19 mouse cellular contexts compared by ENCODE assay signal in genomic region chr9:46592908-46593307, GRCm38 (mm10).
DNase-seq lines count a peak whose midpoint lies in the region; ATAC-seq lines count a peak whose summit lies in the region.
"Had no signal": no experiment of that assay in that cellular context is flagged by ENCODE, and none has a peak within 500 bp of the region (broad histone marks: within the 10 kb centered on the region; RNA-seq: fewer than 3 reads in every experiment).

No protein-coding gene starts in this region.

- no peaks in the 10 kb centered on the region for H3K36me3 ChIP-seq in hindbrain, embryonic 14.5 days (replicated peaks; ENCODE audit: control insufficient read depth, insufficient read depth)
- H3K36me3 ChIP-seq in hindbrain, embryonic 10.5 days = no peaks in the 10 kb centered on the region
- H3K36me3 ChIP-seq in intestine, embryonic 15.5 days = no peaks in the 10 kb centered on the region
- H3K36me3 ChIP-seq: heart, embryonic 12.5 days; kidney, embryonic 15.5 days; limb, embryonic 10.5 days; liver, embryonic 12.5 days; midbrain, embryonic 12.5 days had no signal

- no peak overlapping the region for H3K9ac ChIP-seq in hindbrain, embryonic 14.5 days
- no peak overlapping the region for H3K9ac ChIP-seq in intestine, embryonic 15.5 days
- H3K9ac ChIP-seq: heart, embryonic 12.5 days; kidney, embryonic 15.5 days; liver, embryonic 12.5 days; lung, embryonic 14.5 days; midbrain, embryonic 12.5 days had no signal

- ATAC-seq in hindbrain, embryonic 14.5 days (ENCODE audit: low FRiP score) = peak; percentile 53; the same call in 1 of the 2 replicates
- ATAC-seq in intestine, embryonic 15.5 days = no peak
- ATAC-seq: intestine, embryonic 16.5 days; liver, embryonic 12.5 days had no signal

- DNase-seq in hindbrain, embryonic 14.5 days (ENCODE audit: low spot score) = peak; percentile 55
- no peak for DNase-seq in hindbrain, embryonic 10.5 days (ENCODE audit: low spot score)
- peak; percentile 7 for DNase-seq in CD4-positive helper T cell, adult 2 months (ENCODE audit: low read depth, low spot score)
- peak; percentile 70 for DNase-seq in cerebellum, adult 11 months
- peak; percentile 86 to 91 for DNase-seq in cerebellum, postnatal 14 days
- no peak for DNase-seq in heart, adult 8-10 months (ENCODE audit: low spot score)
- DNase-seq: adrenal gland, postnatal 25 days; B cell, adult 2 months; gastrocnemius, postnatal 14 days; lung, embryonic 14.5 days; thymus, postnatal 4 days had no signal

- H3K27me3 ChIP-seq in hindbrain, embryonic 14.5 days (ENCODE audit: control insufficient read depth, insufficient read depth, low read length) = no peaks in the 10 kb centered on the region
- H3K27me3 ChIP-seq in hindbrain, embryonic 10.5 days (ENCODE audit: insufficient read depth, poor library complexity, severe bottlenecking) = no peaks in the 10 kb centered on the region
- H3K27me3 ChIP-seq in intestine, embryonic 15.5 days (replicated peaks) = no peaks in the 10 kb centered on the region
- H3K27me3 ChIP-seq: heart, embryonic 12.5 days; kidney, embryonic 15.5 days; liver, embryonic 12.5 days; midbrain, embryonic 12.5 days had no signal

- no peaks in the 10 kb centered on the region for H3K4me1 ChIP-seq in hindbrain, embryonic 14.5 days (replicated peaks; ENCODE audit: control insufficient read depth, insufficient read depth, low read length)
- H3K4me1 ChIP-seq in hindbrain, embryonic 10.5 days (replicated peaks) = no peaks in the 10 kb centered on the region
- H3K4me1 ChIP-seq in intestine, embryonic 15.5 days (replicated peaks) = no peaks in the 10 kb centered on the region
- H3K4me1 ChIP-seq: heart, embryonic 12.5 days; kidney, embryonic 15.5 days; limb, embryonic 10.5 days; liver, embryonic 12.5 days; midbrain, embryonic 12.5 days had no signal

- no peaks in the 10 kb centered on the region for H3K9me3 ChIP-seq in hindbrain, embryonic 14.5 days (ENCODE audit: control insufficient read depth, low read length)
- no peaks in the 10 kb centered on the region for H3K9me3 ChIP-seq in hindbrain, embryonic 10.5 days
- no peaks in the 10 kb centered on the region for H3K9me3 ChIP-seq in intestine, embryonic 15.5 days
- H3K9me3 ChIP-seq: heart, embryonic 12.5 days; limb, embryonic 10.5 days; liver, embryonic 12.5 days; midbrain, embryonic 12.5 days had no signal

- 73% methylated on average over 7 of the region's 7 CpGs for WGBS in hindbrain, embryonic 14.5 days
- WGBS in hindbrain, embryonic 10.5 days = 89% methylated on average over 7 of the region's 7 CpGs
- 91% methylated on average over 7 of the region's 7 CpGs for WGBS in intestine, embryonic 15.5 days

- no peak overlapping the region for H3K4me2 ChIP-seq in hindbrain, embryonic 14.5 days (replicated peaks)
- H3K4me2 ChIP-seq in intestine, embryonic 15.5 days (replicated peaks) = no peak overlapping the region
- H3K4me2 ChIP-seq: heart, embryonic 12.5 days; kidney, embryonic 15.5 days; liver, embryonic 12.5 days; lung, embryonic 14.5 days; midbrain, embryonic 12.5 days had no signal

- H3K4me3 ChIP-seq in hindbrain, embryonic 14.5 days (replicated peaks; ENCODE audit: low read length) = no peak overlapping the region
- H3K4me3 ChIP-seq in hindbrain, embryonic 10.5 days = no peak overlapping the region
- no peak overlapping the region for H3K4me3 ChIP-seq in intestine, embryonic 15.5 days (replicated peaks)
- H3K4me3 ChIP-seq: heart, embryonic 12.5 days; kidney, embryonic 15.5 days; limb, embryonic 10.5 days; liver, embryonic 12.5 days; midbrain, embryonic 12.5 days had no signal

- H3K27ac ChIP-seq in hindbrain, embryonic 14.5 days = no peak overlapping the region
- H3K27ac ChIP-seq in hindbrain, embryonic 10.5 days = no peak overlapping the region
- H3K27ac ChIP-seq in intestine, embryonic 15.5 days = no peak overlapping the region
- H3K27ac ChIP-seq: kidney, embryonic 15.5 days; limb, embryonic 10.5 days; liver, embryonic 12.5 days; macrophage; midbrain, embryonic 12.5 days had no signal

Comparison
In these comparisons a context has a peak if more than half of its experiments do, and no peak if none do; other contexts are left out.
1. DNase-seq: peak in hindbrain, embryonic 14.5 days (single experiment), CD4-positive helper T cell, adult 2 months (single experiment), cerebellum, adult 11 months (single experiment) and cerebellum, postnatal 14 days (2 of 2); none in hindbrain, embryonic 10.5 days (single experiment) and heart, adult 8-10 months (single experiment).